Mouse (Mus musculus) G1E (cell line): ENCODE results near the gene Pla2g3. TPM values are rescaled to one million over a fixed set of nuclear protein-coding genes. Genes with fewer than 3 reads are reported as not detected.

Experiments used
- ATAC-seq: 2 replicates; pipeline ENCODE4 v1.8.0; 2016; ENCODE audit warnings: mild to moderate bottlenecking; ENCODE audit not compliant: insufficient number of reproducible peaks, poor library complexity, low FRiP score, severe bottlenecking; ENCODE audit errors: extremely low read depth
- DNase-seq: peaks from one replicate; pipeline ENCODE4 v3.0.0; 2012; ENCODE audit warnings: low spot score
- H3K27me3 ChIP-seq: 2 replicates; pipeline ENCODE4 v1.6.1; 2012; ENCODE audit warnings: mild to moderate bottlenecking, low read length, inconsistent platforms; ENCODE audit not compliant: insufficient read depth
- H3K36me3 ChIP-seq: replicated peaks from 2 replicates; pipeline ENCODE3; 2012; ENCODE audit warnings: mild to moderate bottlenecking, inconsistent platforms
- H3K4me1 ChIP-seq: 2 replicates; pipeline ENCODE4 v1.6.1; 2012; ENCODE audit warnings: low read depth, low read length, inconsistent platforms, mixed read lengths; ENCODE audit not compliant: insufficient read depth
- H3K4me3 ChIP-seq: 2 replicates; pipeline ENCODE4 v1.5.1; 2012; ENCODE audit warnings: low read depth, mild to moderate bottlenecking, inconsistent platforms, low read length, moderate library complexity, mixed read lengths
- H3K9me3 ChIP-seq: replicated peaks from 2 replicates; pipeline ENCODE4 v1.6.1; 2012; ENCODE audit warnings: inconsistent platforms
- CTCF ChIP-seq: IDR thresholded peaks from 2 replicates; pipeline ENCODE4 v1.5.1; 2012; ENCODE audit warnings: low read depth, low read length, inconsistent platforms, mixed read lengths
- GATA1 ChIP-seq: IDR thresholded peaks from 2 replicates; pipeline ENCODE4 v1.6.1; 2012; ENCODE audit warnings: borderline replicate concordance, low read length, inconsistent platforms, mixed read lengths
- GATA2 ChIP-seq: IDR thresholded peaks from 2 replicates; pipeline ENCODE4 v1.6.1; 2012; ENCODE audit warnings: low read depth, low read length, inconsistent platforms, borderline replicate concordance
- POLR2AphosphoS5 ChIP-seq: IDR thresholded peaks from 2 replicates; pipeline ENCODE4 v1.6.1; 2012; ENCODE audit warnings: low read depth, low read length, inconsistent platforms; ENCODE audit not compliant: insufficient replicate concordance
- TAL1 ChIP-seq: conservative IDR thresholded peaks from 2 replicates; pipeline ENCODE4 v1.6.1; 2012; ENCODE audit warnings: low read depth, low read length, inconsistent platforms, mixed read lengths
- polyA plus RNA-seq: library from polyadenylated mRNA; stranded (reverse); fragments of >175 nt; gene quantifications from 2 replicates; pipeline ENCODE4 v1.2.3, GENCODE M21; 2012
- total RNA-seq, 2 experiments: library from RNA; stranded (forward) in 1 of 2; stranded (reverse) in 1 of 2; fragments of 200-1000 nt in 1 of 2; fragments of >200 nt in 1 of 2; fragmentation: Nextera tagmentation in 1 of 2; gene quantifications; 2 replicates each; pipeline ENCODE4 v1.2.3; 2014 to 2017

Pla2g3 gene
- total and polyA plus RNA-seq, 3 experiments = 0.11 TPM; not detected in 2

DNA sequence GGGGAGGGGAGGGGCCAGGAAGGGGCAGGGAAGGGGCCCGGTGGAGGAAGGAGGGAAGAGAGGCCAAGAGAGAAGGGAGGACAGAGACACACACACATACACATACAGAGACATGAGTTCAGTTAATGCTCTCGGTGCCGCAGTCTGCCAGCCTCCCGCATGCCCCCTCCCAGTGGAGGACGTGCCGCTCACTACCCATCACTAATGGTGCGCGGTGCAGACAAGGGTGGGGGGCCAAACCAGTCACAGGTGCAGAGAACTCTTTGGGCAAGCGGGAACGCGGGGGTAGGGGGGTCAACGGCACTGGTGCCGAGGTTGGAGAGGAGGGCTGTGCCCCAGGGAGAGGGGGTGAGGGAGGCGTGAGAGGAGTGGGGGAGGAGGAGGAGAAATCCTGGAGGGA is 32.8 kb downstream of the Pla2g3 start:
- ATAC-seq (no peak), DNase-seq (no peak)
- Histone ChIP-seq H3K4me1 (no peaks in the 10 kb centered on the region), H3K4me3 (no peak overlapping the region), H3K27me3 (peaks cover 8% of the 10 kb centered on the region), H3K9me3 (no peaks in the 10 kb centered on the region), H3K36me3 (no peaks in the 10 kb centered on the region)
- no peak for TF ChIP-seq CTCF
- no peak for TF ChIP-seq TAL1
- TF ChIP-seq GATA1 = no peak
- TF ChIP-seq GATA2 = no peak

DNA sequence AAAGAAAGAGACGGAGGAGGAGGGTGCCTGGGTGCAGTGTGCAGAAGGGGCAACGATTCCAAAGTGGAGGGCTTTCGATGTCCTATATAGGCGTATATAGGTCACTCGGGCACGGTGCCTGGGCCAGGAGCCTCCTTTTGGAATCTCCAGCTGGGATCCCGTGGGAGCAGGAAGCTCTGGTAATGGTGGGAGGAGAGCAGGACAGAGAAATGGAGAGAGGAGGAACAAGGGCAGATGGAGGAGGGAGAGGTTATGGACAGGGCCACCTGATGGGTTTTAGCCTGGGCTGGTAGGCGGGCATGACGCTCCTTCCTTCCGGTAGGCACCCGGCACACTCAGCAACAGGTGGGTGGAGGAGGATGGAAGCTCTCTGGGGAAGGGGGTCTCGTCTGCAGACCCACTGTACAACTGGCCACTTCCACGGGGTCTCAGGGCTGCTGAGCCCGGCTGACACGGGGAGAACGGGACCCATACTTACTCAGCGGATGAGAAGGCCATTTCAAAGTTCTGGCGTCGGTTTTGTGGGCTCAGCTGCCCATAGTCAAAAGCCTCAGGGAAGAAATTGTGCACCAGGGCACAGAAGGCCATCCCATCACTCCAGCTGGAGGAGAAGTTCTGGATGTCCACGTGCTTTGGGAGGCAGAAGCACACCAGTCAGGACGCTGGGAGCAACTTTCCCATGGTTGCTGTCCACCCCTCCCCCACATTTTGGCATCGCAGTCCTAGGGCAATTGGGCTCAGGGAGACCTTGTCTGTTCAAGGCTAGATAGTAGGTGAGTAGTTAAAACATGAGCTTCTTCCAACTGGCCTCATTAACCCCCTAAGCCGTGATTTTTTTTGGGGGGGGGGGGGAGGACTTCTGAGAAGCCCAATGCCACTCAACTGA is 33.5 kb downstream of the Pla2g3 start:
- ATAC-seq = no peak
- H3K36me3 ChIP-seq = no peaks in the 10 kb centered on the region
- no peak for TF ChIP-seq GATA2
- no peak for TF ChIP-seq TAL1
- no peak for TF ChIP-seq GATA1
- no peak for TF ChIP-seq CTCF
- no peak for TF ChIP-seq POLR2AphosphoS5

DNA sequence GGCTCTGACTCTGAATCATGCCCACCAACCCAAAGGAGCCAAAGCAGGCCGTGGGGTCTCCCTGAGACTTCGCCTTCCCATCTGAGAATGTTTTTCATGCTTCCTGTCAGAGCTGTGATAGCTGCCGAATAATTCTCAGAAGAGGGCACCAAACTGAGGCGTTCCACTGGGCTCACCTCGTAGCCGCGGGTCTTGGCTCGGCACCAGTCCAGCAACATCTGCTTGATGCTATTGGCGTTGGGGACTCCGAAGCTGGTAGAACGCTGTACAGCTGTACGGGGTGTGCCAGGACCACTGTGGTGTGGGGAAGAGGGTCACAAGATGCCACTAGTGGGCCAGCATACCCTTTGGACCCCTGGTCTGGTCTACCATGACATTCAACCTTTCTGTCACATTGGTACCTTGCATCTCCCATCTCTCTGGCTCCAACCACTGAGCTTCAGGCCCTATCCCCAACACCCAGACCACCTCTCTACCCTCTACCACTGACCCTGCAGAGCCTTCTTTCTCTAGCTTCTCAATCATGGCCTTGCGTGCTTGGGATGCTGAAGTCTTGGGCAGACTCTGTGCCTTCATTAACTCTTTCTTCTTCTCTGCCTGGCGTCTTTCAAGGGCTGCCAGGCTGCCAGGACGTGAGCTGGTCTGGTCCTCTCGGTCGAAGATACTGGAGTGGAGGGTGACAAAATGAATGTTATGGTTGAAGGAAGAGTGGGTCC is 34.4 kb downstream of the Pla2g3 start:
- no peak for DNase-seq
- no peak overlapping the region for H3K4me3 ChIP-seq
- no peaks in the 10 kb centered on the region for H3K4me1 ChIP-seq
- no peak for ATAC-seq
- H3K36me3 ChIP-seq = no peaks in the 10 kb centered on the region
- TF ChIP-seq GATA1 (no peak), GATA2 (no peak), TAL1 (no peak), CTCF (no peak), POLR2AphosphoS5 (no peak)
- peaks cover 9% of the 10 kb centered on the region for H3K27me3 ChIP-seq
- no peaks in the 10 kb centered on the region for H3K9me3 ChIP-seq

More for the DNA sequence above, 33.5 kb downstream of the Pla2g3 start:
- Histone ChIP-seq H3K27me3 (peaks cover 8% of the 10 kb centered on the region), H3K9me3 (no peaks in the 10 kb centered on the region), H3K4me1 (no peaks in the 10 kb centered on the region), H3K4me3 (no peak overlapping the region)
- DNase-seq = no peak

DNA sequence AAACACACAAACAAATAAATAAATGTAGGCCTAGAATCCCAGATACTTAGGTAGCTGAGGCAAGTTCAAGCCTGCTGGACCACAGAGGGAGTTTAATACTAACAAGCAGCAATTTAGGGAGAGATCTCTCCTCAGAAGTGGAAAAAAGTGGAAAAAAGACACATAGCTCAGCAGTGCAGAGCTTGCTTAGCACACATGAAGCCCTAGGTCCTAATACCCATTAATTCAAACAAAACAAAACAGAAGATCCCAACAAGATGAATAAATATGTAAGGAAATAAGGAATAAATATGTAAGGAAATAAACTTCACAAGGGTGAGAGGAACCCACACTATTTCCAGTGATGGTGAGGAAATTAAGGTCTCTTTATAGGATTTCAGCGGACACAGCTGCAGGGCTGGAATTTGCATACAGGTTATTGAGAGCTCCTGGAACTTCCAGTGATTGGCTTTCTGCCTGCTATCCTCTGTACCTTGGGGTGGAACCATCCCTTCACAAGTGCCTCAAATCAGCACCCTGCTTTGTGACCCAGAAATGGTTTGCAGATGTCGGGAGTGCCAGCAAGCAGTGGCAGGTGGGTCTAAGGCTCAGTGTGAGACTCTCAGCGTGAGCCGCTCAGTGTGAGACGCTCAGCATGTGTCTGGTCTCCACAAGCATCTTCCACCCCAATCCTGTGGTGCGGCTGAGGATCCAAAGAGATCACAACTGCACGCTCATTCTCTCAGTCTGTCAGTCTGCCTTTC is 35.9 kb downstream of the Pla2g3 start:
- Histone ChIP-seq H3K27me3 (peaks cover 13% of the 10 kb centered on the region), H3K4me1 (no peaks in the 10 kb centered on the region), H3K9me3 (no peaks in the 10 kb centered on the region), H3K4me3 (no peak overlapping the region), H3K36me3 (no peaks in the 10 kb centered on the region)
- DNase-seq (no peak), ATAC-seq (no peak)
- TF ChIP-seq POLR2AphosphoS5 = no peak
- no peak for TF ChIP-seq TAL1
- no peak for TF ChIP-seq GATA2

- ATAC-seq (no peak), DNase-seq (no peak)
- Histone ChIP-seq H3K4me1 (no peaks in the 10 kb centered on the region), H3K4me3 (no peak overlapping the region), H3K27me3 (peaks cover 18% of the 10 kb centered on the region), H3K9me3 (no peaks in the 10 kb centered on the region), H3K36me3 (no peaks in the 10 kb centered on the region)
- TF ChIP-seq CTCF = no peak
- TF ChIP-seq GATA1 = no peak
- TF ChIP-seq TAL1 = no peak
- no peak for TF ChIP-seq GATA2
- no peak for TF ChIP-seq POLR2AphosphoS5
Measured at GRCm38 (mm10) chr11:3525560-3525959, 37.5 kb downstream of the Pla2g3 start.

DNA sequence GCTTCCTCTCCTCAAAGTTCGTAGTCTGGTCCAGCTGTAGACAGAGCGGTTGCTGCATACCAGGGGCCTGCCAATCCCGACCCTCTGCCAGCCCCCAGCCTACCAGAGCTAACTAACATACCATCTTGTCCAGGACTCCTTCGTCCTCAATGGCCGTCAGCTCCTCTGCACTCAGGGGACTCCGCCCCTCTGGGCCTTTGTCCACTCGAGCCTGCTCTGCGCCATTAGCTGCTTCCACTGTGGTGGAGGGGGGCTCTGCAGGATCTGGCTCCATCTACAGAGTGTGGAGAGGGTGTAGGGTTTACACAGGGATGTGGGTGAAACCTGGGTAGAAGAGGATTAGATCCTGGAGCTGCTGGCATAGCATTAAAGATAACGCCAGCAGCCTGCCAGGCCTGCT is 38.1 kb downstream of the Pla2g3 start:
- ATAC-seq (no peak), DNase-seq (no peak)
- H3K4me3 ChIP-seq = no peak overlapping the region
- H3K9me3 ChIP-seq = no peaks in the 10 kb centered on the region
- peaks cover 18% of the 10 kb centered on the region for H3K27me3 ChIP-seq
- H3K36me3 ChIP-seq = no peaks in the 10 kb centered on the region
- no peaks in the 10 kb centered on the region for H3K4me1 ChIP-seq
- TF ChIP-seq GATA1 (no peak), POLR2AphosphoS5 (no peak), TAL1 (no peak), CTCF (no peak), GATA2 (no peak)
